Mouse (Mus musculus) intestine, postnatal 0 days (tissue): ENCODE measurements around the gene BC052040. TPM values are rescaled to one million over a fixed set of nuclear protein-coding genes. Genes with fewer than 3 reads are reported as not detected.
A peak's percentile ranks its signal among the peaks of the same experiment; 100 is the strongest.

Experiments used
- ATAC-seq: fragments of 200-750 bp; cut with Nextera tagmentation; 2 replicates; pipeline ENCODE4 v1.8.0; 2017; ENCODE audit warnings: mild to moderate bottlenecking, moderate TSS enrichment, moderate library complexity
- H3K27ac ChIP-seq: fragments of 300-500 bp; sonication (generic); 2 replicates; pipeline ENCODE4 v1.5.1; 2014; ENCODE audit warnings: mild to moderate bottlenecking, low read depth, low read length, moderate library complexity
- H3K27me3 ChIP-seq: fragments of 300-500 bp; sonication (generic); replicated peaks from 2 replicates; pipeline ENCODE4 v1.6.1; 2014; ENCODE audit warnings: low read length, mixed read lengths; ENCODE audit not compliant: control insufficient read depth, insufficient read depth
- H3K36me3 ChIP-seq: fragments of 300-500 bp; sonication (generic); 2 replicates; pipeline ENCODE4 v1.6.1; 2014; ENCODE audit warnings: mild to moderate bottlenecking, moderate library complexity; ENCODE audit not compliant: control insufficient read depth, insufficient read depth
- H3K4me1 ChIP-seq: fragments of 300-500 bp; sonication (generic); replicated peaks from 2 replicates; pipeline ENCODE4 v1.6.1; 2014; ENCODE audit warnings: antibody characterized with exemption, low read length, mixed read lengths; ENCODE audit not compliant: control insufficient read depth, insufficient read depth
- H3K4me2 ChIP-seq: fragments of 300-500 bp; sonication (generic); replicated peaks from 2 replicates; pipeline ENCODE4 v1.6.1; 2014; ENCODE audit warnings: low read depth, mild to moderate bottlenecking, moderate library complexity
- H3K4me3 ChIP-seq: fragments of 300-500 bp; sonication (generic); 2 replicates; pipeline ENCODE4 v1.5.1; 2014; ENCODE audit warnings: low read depth, low read length
- H3K9ac ChIP-seq: fragments of 300-500 bp; sonication (generic); 2 replicates; pipeline ENCODE4 v1.6.1; 2014; ENCODE audit warnings: mild to moderate bottlenecking, low read depth, low read length
- H3K9me3 ChIP-seq: fragments of 300-500 bp; sonication (generic); 2 replicates; pipeline ENCODE4 v1.6.1; 2016; ENCODE audit warnings: mixed run types; ENCODE audit not compliant: control insufficient read depth
- CTCF ChIP-seq: sonication (generic); IDR thresholded peaks from 2 replicates; pipeline ENCODE4 v1.5.1; 2016; ENCODE audit warnings: low read depth, mild to moderate bottlenecking, control low read depth, antibody characterized with exemption, moderate library complexity
- WGBS: fragments of 180-500 bp; shearing (Covaris S2); extraction: QIAGEN DNeasy Blood & Tissue Kit; methylation state at CpG from one replicate; pipeline ENCODE4 v1.1.7; 2014; 5-methylcytosine and 5-hydroxymethylcytosine counted together
- polyA plus RNA-seq: library from polyadenylated mRNA; unstranded; fragments of >200 nt; fragmentation: Nextera tagmentation; extraction: Ambion mirVana; gene quantifications from 2 replicates; pipeline ENCODE4 v1.2.1, GENCODE M21; 2015

The BC052040 gene
- polyA plus RNA-seq, 1 experiment from 2014 or later, result 4.7 TPM

GRCm38 (mm10) chr2:115551901-115552300, 29.6 kb upstream of the BC052040 start:
- Histone ChIP-seq H3K9me3 (no peaks in the 10 kb centered on the region), H3K4me3 (no peak overlapping the region)

DNA sequence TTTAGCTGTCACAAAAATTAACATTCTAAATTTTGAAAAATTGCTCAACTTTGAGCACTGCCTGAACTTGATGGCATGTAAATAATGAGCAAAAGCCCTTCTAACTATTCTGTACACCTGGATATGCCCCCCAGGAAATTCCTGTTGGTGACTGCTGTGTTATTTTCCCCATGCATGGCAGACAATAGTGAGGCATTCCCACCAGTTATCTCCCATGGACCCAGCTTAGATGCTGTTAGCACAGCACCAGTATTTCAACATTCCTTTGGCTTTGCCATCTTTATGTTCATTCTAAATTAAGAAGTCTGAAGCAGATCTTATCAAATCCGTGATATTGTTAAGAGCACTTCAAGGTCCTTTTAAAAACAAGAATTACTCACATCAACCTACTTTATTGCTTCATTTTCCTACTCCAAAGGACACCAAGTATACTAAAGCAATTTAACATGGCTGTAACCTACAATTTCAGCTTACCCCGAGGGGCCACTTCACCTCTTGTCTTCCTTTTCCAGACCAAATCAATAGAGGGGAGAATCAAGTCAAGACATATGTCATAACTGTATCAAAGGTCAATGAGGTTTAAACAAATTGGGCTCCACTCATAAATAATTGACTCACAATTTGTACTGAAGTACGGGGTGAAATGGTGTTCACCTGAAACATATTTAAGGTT, 19.2 kb upstream of the BC052040 start:
- Histone ChIP-seq H3K9me3 (no peaks in the 10 kb centered on the region), H3K36me3 (no peaks in the 10 kb centered on the region), H3K4me3 (no peak overlapping the region), H3K9ac (no peak overlapping the region), H3K27me3 (no peaks in the 10 kb centered on the region), H3K4me2 (no peak overlapping the region), H3K4me1 (no peaks in the 10 kb centered on the region), H3K27ac (no peak overlapping the region)
- TF ChIP-seq CTCF, result no peak
- ATAC-seq, result peak; percentile 49
- WGBS, result 31% methylated on average over 3 of the region's 3 CpGs

More at GRCm38 (mm10) chr2:115551901-115552300, 29.6 kb upstream of the BC052040 start:
- H3K4me1 ChIP-seq, result no peaks in the 10 kb centered on the region
- 75% methylated on average over 3 of the region's 3 CpGs for WGBS
- no peak overlapping the region for H3K9ac ChIP-seq
- no peak for ATAC-seq
- H3K27ac ChIP-seq, result no peak overlapping the region
- H3K27me3 ChIP-seq, result no peaks in the 10 kb centered on the region
- no peaks in the 10 kb centered on the region for H3K36me3 ChIP-seq
- TF ChIP-seq CTCF, result no peak
- no peak overlapping the region for H3K4me2 ChIP-seq

DNA sequence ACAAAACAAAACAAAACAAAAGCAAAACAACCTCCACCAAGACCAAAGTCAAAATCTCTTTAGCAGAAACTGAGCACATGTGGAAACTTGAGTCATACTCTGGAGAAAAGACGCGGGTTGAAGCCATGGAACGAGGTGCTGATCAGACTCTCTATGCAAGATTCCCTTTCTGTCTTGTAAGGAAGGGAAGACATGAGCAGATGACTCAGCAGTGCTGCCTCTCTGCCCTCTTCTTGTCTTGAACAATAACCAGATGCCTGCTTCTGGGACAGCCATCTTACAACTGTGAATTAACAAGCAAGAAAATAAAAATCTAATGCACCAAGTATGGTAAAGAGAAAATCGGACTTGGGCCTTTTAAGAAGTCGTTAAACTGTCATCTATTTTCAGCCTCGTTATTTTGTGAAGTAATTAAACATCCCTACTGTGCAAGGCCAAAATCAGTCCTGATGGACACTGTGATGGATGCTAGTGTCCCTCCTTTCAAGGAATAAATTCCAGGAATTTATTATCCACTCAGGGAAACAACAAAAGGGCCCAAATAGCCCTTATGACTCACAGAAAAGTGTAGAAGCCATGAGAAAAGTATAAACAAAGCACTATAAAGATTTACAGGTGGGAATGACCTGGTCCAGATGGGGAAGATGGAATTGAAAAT, 18.0 kb upstream of the BC052040 start:
- Histone ChIP-seq H3K27ac (no peak overlapping the region), H3K4me1 (no peaks in the 10 kb centered on the region), H3K27me3 (no peaks in the 10 kb centered on the region), H3K4me2 (no peak overlapping the region), H3K4me3 (no peak overlapping the region), H3K36me3 (no peaks in the 10 kb centered on the region), H3K9ac (no peak overlapping the region), H3K9me3 (no peaks in the 10 kb centered on the region)
- WGBS, result 70% methylated on average over 6 of the region's 6 CpGs
- ATAC-seq, result no peak
- no peak for TF ChIP-seq CTCF

GRCm38 (mm10) chr2:115571996-115572395, 9.5 kb upstream of the BC052040 start:
- H3K4me3 ChIP-seq, result no peak overlapping the region
- no peak overlapping the region for H3K4me2 ChIP-seq
- H3K4me1 ChIP-seq, result no peaks in the 10 kb centered on the region
- TF ChIP-seq CTCF, result no peak
- H3K27me3 ChIP-seq, result no peaks in the 10 kb centered on the region
- no peak overlapping the region for H3K9ac ChIP-seq
- WGBS, result 93% methylated on average over 1 of the region's 1 CpGs
- no peaks in the 10 kb centered on the region for H3K36me3 ChIP-seq
- no peak overlapping the region for H3K27ac ChIP-seq
- ATAC-seq, result no peak
- H3K9me3 ChIP-seq, result no peaks in the 10 kb centered on the region

GRCm38 (mm10) chr2:115574802-115575201, 6.7 kb upstream of the BC052040 start:
- TF ChIP-seq CTCF, result no peak
- no peaks in the 10 kb centered on the region for H3K4me1 ChIP-seq
- H3K27me3 ChIP-seq, result no peaks in the 10 kb centered on the region
- WGBS, result 73% methylated on average over 5 of the region's 5 CpGs
- no peak overlapping the region for H3K4me3 ChIP-seq
- H3K36me3 ChIP-seq, result no peaks in the 10 kb centered on the region
- H3K9ac ChIP-seq, result no peak overlapping the region
- no peak for ATAC-seq
- H3K9me3 ChIP-seq, result no peaks in the 10 kb centered on the region
- H3K27ac ChIP-seq, result no peak overlapping the region
- no peak overlapping the region for H3K4me2 ChIP-seq

DNA sequence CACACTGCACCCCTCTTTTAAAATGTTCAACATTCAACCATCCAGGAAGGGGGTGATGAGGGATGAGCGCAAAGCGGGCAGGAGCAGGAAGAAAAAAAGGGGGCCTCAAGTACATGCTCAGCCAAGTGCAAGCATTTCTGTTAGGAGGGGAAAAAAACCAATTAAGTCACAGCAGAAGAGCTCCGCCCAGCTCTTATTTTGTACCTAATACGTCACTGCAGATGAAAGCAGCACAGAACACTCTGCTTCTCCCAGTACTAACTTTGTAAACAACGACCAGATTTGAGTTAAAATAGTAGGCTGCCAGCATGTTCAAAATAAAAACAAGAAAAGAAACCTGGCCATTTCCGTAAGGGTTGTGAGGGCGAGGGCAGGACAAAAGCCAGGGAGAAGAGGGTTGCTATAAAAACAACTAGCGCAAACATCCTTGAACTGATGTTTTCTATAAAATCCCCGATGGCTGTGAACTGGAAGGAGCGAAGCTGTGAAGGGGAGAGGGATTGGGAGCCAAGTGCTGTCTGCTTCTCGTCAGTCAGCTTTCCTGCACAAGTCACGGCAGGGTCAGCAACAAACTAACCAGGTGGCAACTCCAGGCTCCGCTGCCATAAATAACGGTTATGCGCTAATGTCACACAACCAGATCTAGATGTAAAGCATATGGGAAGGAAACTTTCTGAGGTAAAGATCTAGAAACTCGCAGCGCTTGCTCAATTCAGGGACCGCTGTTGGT, 2.2 kb upstream of the BC052040 start:
- no peak overlapping the region for H3K4me3 ChIP-seq
- H3K9ac ChIP-seq, result no peak overlapping the region
- H3K27me3 ChIP-seq, result no peaks in the 10 kb centered on the region

More for the DNA sequence above, 2.2 kb upstream of the BC052040 start:
- no peaks in the 10 kb centered on the region for H3K9me3 ChIP-seq
- H3K4me1 ChIP-seq, result no peaks in the 10 kb centered on the region
- no peak for ATAC-seq
- H3K27ac ChIP-seq, result no peak overlapping the region
- 52% methylated on average over 18 of the region's 18 CpGs for WGBS
- no peak for TF ChIP-seq CTCF
- no peaks in the 10 kb centered on the region for H3K36me3 ChIP-seq
- peak overlapping the region; percentile 49 for H3K4me2 ChIP-seq
